Comparison of ENCODE assay signal across 10 mouse cellular contexts in genomic region chr6:146256947-146257670, GRCm38 (mm10).
A peak's percentile ranks its signal among the peaks of the same experiment; 100 is the strongest.
DNase-seq lines count a peak whose midpoint lies in the region; ATAC-seq and TF ChIP-seq lines count a peak whose summit lies in the region.
"Had no signal": no experiment of that assay in that cellular context is flagged by ENCODE, and none has a peak within 500 bp of the region (broad histone marks: within the 10 kb centered on the region; RNA-seq: fewer than 3 reads in every experiment).

No protein-coding gene starts in this region.

- peak; percentile 55 for DNase-seq in heart, adult 11 months
- DNase-seq in heart, adult 9 months (ENCODE audit: low spot score in 2 of 2): no peak
- DNase-seq in midbrain, postnatal 0 days (ENCODE audit: low spot score): no peak
- DNase-seq in midbrain, embryonic 10.5 days (ENCODE audit: low spot score): no peak
- no peak for DNase-seq in left cerebral cortex, postnatal 4 days
- no peak for DNase-seq in left cerebral cortex, adult 11 months (ENCODE audit: low spot score)
- DNase-seq: cerebellum, adult 11 months had no signal

- intact Hi-C loops in left cerebral cortex, postnatal 4 days (cut with DNase I): no loop called here

- peaks cover 3% of the 10 kb centered on the region; the same call in 1 of the 2 replicates for H3K4me1 ChIP-seq in midbrain, postnatal 0 days (ENCODE audit: insufficient read depth, low read length)
- no peaks in the 10 kb centered on the region for H3K4me1 ChIP-seq in midbrain, embryonic 10.5 days
- peaks cover 3% of the 10 kb centered on the region; the same call in 1 of the 2 replicates for H3K4me1 ChIP-seq in stomach, embryonic 14.5 days (ENCODE audit: control insufficient read depth, insufficient read depth, low read length)

- WGBS in midbrain, postnatal 0 days: 85% methylated on average over 7 of the region's 7 CpGs
- WGBS in midbrain, embryonic 10.5 days: 90% methylated on average over 7 of the region's 7 CpGs
- 74% methylated on average over 7 of the region's 7 CpGs for WGBS in stomach, embryonic 14.5 days

- no peaks in the 10 kb centered on the region for H3K27me3 ChIP-seq in midbrain, postnatal 0 days (ENCODE audit: insufficient read depth, low read length)
- H3K27me3 ChIP-seq in midbrain, embryonic 10.5 days (ENCODE audit: low read depth, poor library complexity, severe bottlenecking): no peaks in the 10 kb centered on the region
- H3K27me3 ChIP-seq in stomach, embryonic 14.5 days (ENCODE audit: control insufficient read depth, insufficient read depth, low read length): no peaks in the 10 kb centered on the region
- H3K27me3 ChIP-seq: megakaryocyte, embryonic 14.5 days had no signal

- H3K4me3 ChIP-seq in midbrain, postnatal 0 days (ENCODE audit: low read depth, low read length): no peak overlapping the region
- H3K4me3 ChIP-seq in midbrain, embryonic 10.5 days: no peak overlapping the region
- no peak overlapping the region for H3K4me3 ChIP-seq in stomach, embryonic 14.5 days (ENCODE audit: low read depth, low read length)
- H3K4me3 ChIP-seq: megakaryocyte, embryonic 14.5 days had no signal

- H3K9me3 ChIP-seq in midbrain, postnatal 0 days (ENCODE audit: low read length): no peaks in the 10 kb centered on the region
- peaks cover 7% of the 10 kb centered on the region; the same call in 1 of the 2 replicates for H3K9me3 ChIP-seq in midbrain, embryonic 10.5 days (replicated peaks)
- H3K9me3 ChIP-seq in stomach, embryonic 14.5 days (ENCODE audit: control insufficient read depth, low read depth, low read length): no peaks in the 10 kb centered on the region

- TF ChIP-seq CTCF in midbrain, postnatal 0 days (IDR thresholded peaks at IDR 0.05): peak; percentile 35; the same call in 1 of the 2 replicates

- no peak for ATAC-seq in midbrain, postnatal 0 days (ENCODE audit: low FRiP score)
- peak; percentile 42 to 62; a peak in 2 of 4 replicates for ATAC-seq in hematopoietic stem cell, adult 5-6 weeks (replicated peaks in 1 of 2; ENCODE audit: insufficient read depth in 1 of 2, low FRiP score in 2 of 2, low TSS enrichment in 1 of 2, low read depth in 1 of 2, poor library complexity in 2 of 2, severe bottlenecking in 2 of 2)
- no peak for ATAC-seq in stomach, embryonic 14.5 days (ENCODE audit: insufficient number of reproducible peaks, insufficient read depth, low FRiP score, low read depth)

- no peaks in the 10 kb centered on the region for H3K36me3 ChIP-seq in midbrain, postnatal 0 days (ENCODE audit: insufficient read depth, low read length)
- H3K36me3 ChIP-seq in midbrain, embryonic 10.5 days: no peaks in the 10 kb centered on the region
- no peaks in the 10 kb centered on the region for H3K36me3 ChIP-seq in stomach, embryonic 14.5 days (ENCODE audit: control insufficient read depth, insufficient read depth, low read length)

- no peak overlapping the region for H3K4me2 ChIP-seq in midbrain, postnatal 0 days (ENCODE audit: low read depth, low read length, poor library complexity, severe bottlenecking)
- H3K4me2 ChIP-seq in stomach, embryonic 14.5 days (replicated peaks; ENCODE audit: low read depth, low read length): no peak overlapping the region

- no peak overlapping the region for H3K27ac ChIP-seq in midbrain, postnatal 0 days (ENCODE audit: low read depth, low read length)
- H3K27ac ChIP-seq in midbrain, embryonic 10.5 days (replicated peaks): no peak overlapping the region
- peak overlapping the region; percentile 48; the same call in 1 of the 2 replicates for H3K27ac ChIP-seq in stomach, embryonic 14.5 days (ENCODE audit: low read length)

- H3K9ac ChIP-seq in midbrain, postnatal 0 days (replicated peaks; ENCODE audit: low read length, poor library complexity, severe bottlenecking): no peak overlapping the region
- no peak overlapping the region for H3K9ac ChIP-seq in stomach, embryonic 14.5 days (replicated peaks; ENCODE audit: low read depth, low read length)

Comparison
In these comparisons a context has a peak if more than half of its experiments do, and no peak if none do; other contexts are left out.
1. ATAC-seq: peak in hematopoietic stem cell, adult 5-6 weeks (2 of 2); none in midbrain, postnatal 0 days (single experiment) and stomach, embryonic 14.5 days (single experiment).